In genomic region chr19:3401943-3402342, GRCm38 (mm10) we compare ENCODE assay signal across 24 mouse cellular contexts. TPM values are rescaled to one million over a fixed set of nuclear protein-coding genes. Genes with fewer than 3 reads are reported as not detected.
DNase-seq lines count a peak whose midpoint lies in the region; ATAC-seq lines count a peak whose summit lies in the region.
"Had no signal": no experiment of that assay in that cellular context is flagged by ENCODE, and none has a peak within 500 bp of the region (broad histone marks: within the 10 kb centered on the region; RNA-seq: fewer than 3 reads in every experiment).

No protein-coding gene starts in this region.

- DNase-seq in cerebellum, postnatal 14 days = peak; percentile 60 to 72
- no peak for DNase-seq in cerebellum, adult 11 months
- DNase-seq in heart, adult 8-10 months (ENCODE audit: low spot score) = no peak
- DNase-seq in left cerebral cortex, postnatal 4 days = peak; percentile 68
- DNase-seq in left cerebral cortex, adult 8-10 months (ENCODE audit: low spot score in 2 of 2) = no peak
- no peak for DNase-seq in c-Kit-positive CD71-positive TER-119-positive erythroid progenitor cells, embryonic 14.5 days (ENCODE audit: low spot score)
- DNase-seq: adrenal gland, postnatal 14 days; cerebellum, adult 11-12 months; cerebellum, postnatal 36 days; kidney, postnatal 36 days; liver, embryonic 13.5 days; lung, adult 2 months; thymus, adult 2 months; thymus, postnatal 4 days had no signal

- H3K4me1 ChIP-seq in heart, embryonic 16.5 days (ENCODE audit: control insufficient read depth, insufficient read depth, low read length) = peaks cover 13% of the 10 kb centered on the region
- H3K4me1 ChIP-seq: forebrain, embryonic 13.5 days; intestine, embryonic 15.5 days; liver, embryonic 13.5 days; midbrain, embryonic 15.5 days had no signal

- no peaks in the 10 kb centered on the region for H3K27me3 ChIP-seq in heart, embryonic 16.5 days (ENCODE audit: control insufficient read depth, insufficient read depth, low read length)
- H3K27me3 ChIP-seq: forebrain, embryonic 13.5 days; intestine, embryonic 15.5 days; liver, embryonic 13.5 days; midbrain, embryonic 15.5 days had no signal

- H3K36me3 ChIP-seq in heart, embryonic 16.5 days (ENCODE audit: control insufficient read depth, insufficient read depth) = peaks cover 7% of the 10 kb centered on the region
- H3K36me3 ChIP-seq: intestine, embryonic 15.5 days; liver, embryonic 13.5 days; midbrain, embryonic 15.5 days had no signal

- no peak overlapping the region for H3K27ac ChIP-seq in heart, embryonic 16.5 days (ENCODE audit: low read length)
- H3K27ac ChIP-seq: forebrain, embryonic 13.5 days; hindbrain, embryonic 14.5 days; intestine, embryonic 15.5 days; liver, embryonic 13.5 days; midbrain, embryonic 15.5 days; stomach, postnatal 0 days had no signal

- 35% methylated on average over 7 of the region's 7 CpGs for WGBS in heart, embryonic 16.5 days

- peak; percentile 71 for ATAC-seq in heart, embryonic 16.5 days (replicated peaks; ENCODE audit: extremely low read depth, insufficient read depth, low FRiP score)
- ATAC-seq in granulocyte monocyte progenitor cell, adult 5-6 weeks (replicated peaks; ENCODE audit: poor library complexity, severe bottlenecking) = peak; percentile 22
- ATAC-seq: forebrain, embryonic 13.5 days; intestine, embryonic 15.5 days; midbrain, embryonic 15.5 days had no signal

- peak overlapping the region; percentile 3; the same call in 1 of the 2 replicates for H3K4me2 ChIP-seq in heart, embryonic 16.5 days (ENCODE audit: low read depth, low read length)
- H3K4me2 ChIP-seq: forebrain, embryonic 13.5 days; hindbrain, embryonic 14.5 days; intestine, embryonic 15.5 days; liver, embryonic 13.5 days; midbrain, embryonic 15.5 days had no signal

- no peak overlapping the region for H3K4me3 ChIP-seq in heart, embryonic 16.5 days (ENCODE audit: low read length)
- H3K4me3 ChIP-seq: forebrain, embryonic 13.5 days; intestine, embryonic 15.5 days; liver, embryonic 13.5 days; midbrain, embryonic 15.5 days; myocyte had no signal

- H3K9me3 ChIP-seq in heart, embryonic 16.5 days (replicated peaks; ENCODE audit: control insufficient read depth, low read length) = no peaks in the 10 kb centered on the region
- H3K9me3 ChIP-seq: forebrain, embryonic 13.5 days; intestine, embryonic 15.5 days; liver, embryonic 13.5 days; midbrain, embryonic 15.5 days had no signal

- H3K9ac ChIP-seq in heart, embryonic 16.5 days (ENCODE audit: low read length) = no peak overlapping the region
- H3K9ac ChIP-seq: forebrain, embryonic 13.5 days; hindbrain, embryonic 14.5 days; intestine, embryonic 15.5 days; liver, embryonic 13.5 days; midbrain, embryonic 15.5 days had no signal

- intact Hi-C loops in left cerebral cortex, postnatal 4 days (cut with DNase I) = no loop called here

RNA-seq across cellular contexts. Expression of gene Gal, which starts 12.4 kb away (rescaled TPM):
- 5.9 and 8.9 TPM in 2 replicates for polyA plus RNA-seq in heart, embryonic 16.5 days (2015; fragmentation: Nextera tagmentation; extraction: Ambion mirVana)
- not detected for total RNA-seq in heart, adult 8-10 months (2022)
- 1 to 10 TPM; 1.7 to 4.0 TPM for total RNA-seq in left cerebral cortex, postnatal 4 days (2021)
- total RNA-seq in left cerebral cortex, adult 8-10 months (2022) = 1 to 10 TPM in 3 of 4 experiments, under 1 TPM in 1; 0.82 to 3.3 (median 1.6) TPM
- not detected in 2 replicates for total RNA-seq in granulocyte monocyte progenitor cell, adult 5-6 weeks (2014; fragmentation: Nextera tagmentation)
- total RNA-seq in granulocyte monocyte progenitor cell, adult 5-6 weeks (2017) = not detected in 2 replicates
- total RNA-seq: megakaryocyte-erythroid progenitor cell, adult 5-6 weeks had no signal
- polyA plus RNA-seq: kidney, embryonic 14.5 days; liver, embryonic 13.5 days; myocyte had no signal

RNA-seq across cellular contexts. Expression of gene Tesmin, which starts 13.3 kb away (rescaled TPM):
- polyA plus RNA-seq in heart, embryonic 16.5 days (2015; fragmentation: Nextera tagmentation; extraction: Ambion mirVana) = 1.0 and 1.5 TPM in 2 replicates
- total RNA-seq in heart, adult 8-10 months (2022) = 1 to 10 TPM; 2.4 to 5.1 (median 3.1) TPM
- under 1 TPM; 0.32 to 0.66 TPM for total RNA-seq in left cerebral cortex, postnatal 4 days (2021)
- under 1 TPM in 2 of 4 experiments, not detected in 2; 0.33 to 0.34 TPM for total RNA-seq in left cerebral cortex, adult 8-10 months (2022)
- 0.71 and 0.96 TPM in 2 replicates for total RNA-seq in granulocyte monocyte progenitor cell, adult 5-6 weeks (2014; fragmentation: Nextera tagmentation)
- total RNA-seq in granulocyte monocyte progenitor cell, adult 5-6 weeks (2017) = 0.88 and 1.1 TPM in 2 replicates

Comparison
In these comparisons a context has a peak if more than half of its experiments do, and no peak if none do; other contexts are left out.
1. DNase-seq: peak in cerebellum, postnatal 14 days (2 of 2) and left cerebral cortex, postnatal 4 days (single experiment); none in cerebellum, adult 11 months (single experiment), heart, adult 8-10 months (single experiment), left cerebral cortex, adult 8-10 months (0 of 2) and c-Kit-positive CD71-positive TER-119-positive erythroid progenitor cells, embryonic 14.5 days (single experiment).